Mouse (Mus musculus) limb, embryonic 15.5 days (tissue): ENCODE data around the gene Mup1. TPM values are rescaled to one million over a fixed set of nuclear protein-coding genes. Genes with fewer than 3 reads are reported as not detected.
"Not testable (repeated sequence)": the region's sequence is repeated elsewhere in the genome, so short reads cannot be mapped to it uniquely, and the experiment has no call there.

Source experiments
- ATAC-seq: fragments of 200-750 bp; cut with Nextera tagmentation; 2 replicates; pipeline ENCODE4 v1.8.0; 2017; ENCODE audit warnings: low read depth, moderate TSS enrichment; ENCODE audit not compliant: insufficient number of reproducible peaks, low FRiP score, low TSS enrichment
- H3K27ac ChIP-seq: fragments of 300-500 bp; sonication (generic); 2 replicates; pipeline ENCODE4 v1.5.1; 2015; ENCODE audit warnings: moderate library complexity, mild to moderate bottlenecking, inconsistent platforms
- H3K27me3 ChIP-seq: fragments of 300-500 bp; sonication (generic); 2 replicates; pipeline ENCODE4 v1.6.1; 2015; ENCODE audit warnings: inconsistent platforms
- H3K36me3 ChIP-seq: fragments of 300-500 bp; sonication (generic); 2 replicates; pipeline ENCODE4 v1.6.1; 2015; ENCODE audit warnings: inconsistent platforms
- H3K4me1 ChIP-seq: fragments of 300-500 bp; sonication (generic); 2 replicates; pipeline ENCODE4 v1.6.1; 2015; ENCODE audit warnings: inconsistent platforms
- H3K4me2 ChIP-seq: fragments of 300-500 bp; sonication (generic); 2 replicates; pipeline ENCODE4 v1.6.1; 2015; ENCODE audit warnings: mild to moderate bottlenecking, inconsistent platforms
- H3K4me3 ChIP-seq: fragments of 300-500 bp; sonication (generic); 2 replicates; pipeline ENCODE4 v1.5.1; 2015; ENCODE audit warnings: mild to moderate bottlenecking, inconsistent platforms
- H3K9ac ChIP-seq: fragments of 300-500 bp; sonication (generic); 2 replicates; pipeline ENCODE4 v1.6.1; 2015; ENCODE audit warnings: inconsistent platforms
- H3K9me3 ChIP-seq: fragments of 300-500 bp; sonication (generic); 2 replicates; pipeline ENCODE4 v1.6.1; 2016; ENCODE audit warnings: inconsistent platforms
- WGBS: fragments of 180-500 bp; shearing (Covaris S2); methylation state at CpG from one replicate; pipeline ENCODE4 v1.1.7; 2015; 5-methylcytosine and 5-hydroxymethylcytosine counted together
- polyA plus RNA-seq: library from polyadenylated mRNA; unstranded; fragments of >200 nt; fragmentation: Nextera tagmentation; extraction: Ambion mirVana; gene quantifications from 2 replicates; pipeline ENCODE4 v1.2.1, GENCODE M21; 2015

The Mup1 gene
- 0.73 and 2.0 TPM in 2 replicates for polyA plus RNA-seq

DNA sequence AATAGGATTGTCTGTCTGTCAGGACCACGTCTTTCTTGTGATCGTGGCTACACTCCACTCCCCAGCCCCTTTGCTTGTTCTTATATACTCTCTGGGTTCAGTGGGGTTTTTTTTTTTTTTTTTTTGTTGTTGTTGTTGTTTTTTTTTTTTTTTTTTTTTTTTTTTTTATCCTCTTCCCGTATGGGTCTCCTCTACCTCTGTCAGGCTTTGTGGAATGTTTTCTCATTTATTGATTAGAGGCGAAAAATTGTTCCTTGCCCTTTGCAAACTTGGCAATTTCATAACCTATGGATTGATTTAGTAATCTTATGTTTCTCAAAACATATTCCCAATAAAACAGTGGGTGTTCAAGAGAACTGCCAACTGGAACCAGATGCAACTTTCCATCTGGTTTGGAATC lies at the start of gene Mup1:
TSS of gene Mup1 (minus strand) at position 101 of the 400 bp plus-strand sequence.
- H3K27ac ChIP-seq, H3K4me3 ChIP-seq, ATAC-seq, H3K36me3 ChIP-seq, H3K9me3 ChIP-seq, H3K9ac ChIP-seq, H3K4me1 ChIP-seq, H3K4me2 ChIP-seq, H3K27me3 ChIP-seq: not testable (repeated sequence)
- WGBS, result 87% methylated on average over 2 of the region's 4 CpGs

Other genes with a start within 250 kb of the Mup1 start
- gene Mup9, start 80.0 kb downstream of the Mup1 start, polyA plus RNA-seq, result 3.9 and 7.6 TPM in 2 replicates
- gene Mup10, start 80.2 kb upstream of the Mup1 start, polyA plus RNA-seq, result 1.6 and 1.9 TPM in 2 replicates
- 0.29 and 0.87 TPM in 2 replicates for gene Mup11, start 160.5 kb upstream of the Mup1 start, polyA plus RNA-seq
- 0.28 TPM in 1 of 2 replicates, not detected in the other for gene Mup12, start 239.4 kb upstream of the Mup1 start, polyA plus RNA-seq